Mouse (Mus musculus): ENCODE measurements around the gene Gm15127.
"Not testable (repeated sequence)": the region's sequence is repeated elsewhere in the genome, so short reads cannot be mapped to it uniquely, and the experiment has no call there.

The Gm15127 gene

DNA sequence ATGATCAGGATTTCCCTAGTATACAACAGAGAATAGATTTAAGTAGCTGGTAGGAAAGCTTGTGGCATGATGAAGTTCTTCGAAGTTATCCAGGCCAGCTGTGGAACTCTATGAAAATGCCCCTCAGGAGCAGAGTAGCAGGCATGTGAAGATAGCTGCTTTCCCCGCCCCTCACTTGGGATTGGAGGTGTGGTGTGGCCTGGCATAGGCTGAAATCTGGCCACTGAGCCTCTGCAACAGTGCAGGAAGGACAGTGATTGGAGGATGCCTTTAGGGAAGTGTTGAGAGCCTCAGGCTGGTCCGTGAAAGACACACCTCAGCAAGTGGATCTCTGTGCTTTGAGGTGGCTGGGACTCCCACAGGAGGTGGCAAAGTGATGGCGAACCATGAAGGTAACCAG lies at the start of gene Gm15127:
Gm15127 (plus strand) TSS at position 301 of the 400 bp plus-strand sequence.
- DNase-seq, result not testable (repeated sequence)

DNA sequence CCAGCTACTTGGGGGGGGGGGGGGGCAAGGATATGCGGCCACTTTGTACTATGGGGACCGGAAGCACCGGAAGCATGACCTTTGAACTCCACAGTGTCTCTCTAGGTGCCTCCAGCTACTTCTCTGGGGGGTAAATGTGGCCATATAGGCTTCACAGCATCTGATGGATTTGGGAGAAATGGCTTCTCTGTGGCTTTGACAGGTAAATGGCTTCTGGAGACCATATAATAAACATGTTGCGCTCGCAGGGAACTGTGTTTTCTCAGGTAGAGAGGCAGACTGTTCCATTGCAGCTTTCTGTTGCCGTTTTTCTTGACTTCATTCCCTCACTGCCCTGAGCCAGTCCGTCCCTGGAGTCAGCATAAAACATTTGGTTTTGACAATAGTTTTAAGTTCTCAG lies 48.3 kb upstream of the Gm15127 start, which contains the start of gene Gm8334:
Gm8334 (minus strand) TSS at position 101 of the 400 bp plus-strand sequence.
- not testable (repeated sequence) for DNase-seq

DNA sequence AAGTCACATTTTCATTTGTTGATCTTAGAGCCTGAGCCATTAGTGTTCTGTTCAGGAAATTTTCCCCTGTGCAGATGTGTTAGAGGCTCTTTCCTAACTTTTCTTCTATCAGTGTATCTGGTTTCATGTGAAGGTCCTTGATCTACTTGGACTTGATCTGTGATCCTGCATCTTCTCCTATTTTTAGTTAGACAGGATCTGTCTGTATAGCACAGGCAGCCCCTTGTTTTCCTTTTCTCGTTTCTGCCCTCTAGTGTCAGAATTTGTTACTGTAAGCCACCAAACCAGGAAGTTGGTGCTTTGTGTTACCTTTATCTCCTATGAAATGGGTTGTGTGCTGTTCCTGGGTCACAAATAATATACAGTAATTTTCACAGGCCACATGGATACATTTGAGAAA lies 12.9 kb downstream of the Gm15127 start:
- not testable (repeated sequence) for DNase-seq

Measured in cerebellum, postnatal 36 days (tissue).